Comparison of ENCODE assay signal across 11 mouse cellular contexts in the genomic region with DNA sequence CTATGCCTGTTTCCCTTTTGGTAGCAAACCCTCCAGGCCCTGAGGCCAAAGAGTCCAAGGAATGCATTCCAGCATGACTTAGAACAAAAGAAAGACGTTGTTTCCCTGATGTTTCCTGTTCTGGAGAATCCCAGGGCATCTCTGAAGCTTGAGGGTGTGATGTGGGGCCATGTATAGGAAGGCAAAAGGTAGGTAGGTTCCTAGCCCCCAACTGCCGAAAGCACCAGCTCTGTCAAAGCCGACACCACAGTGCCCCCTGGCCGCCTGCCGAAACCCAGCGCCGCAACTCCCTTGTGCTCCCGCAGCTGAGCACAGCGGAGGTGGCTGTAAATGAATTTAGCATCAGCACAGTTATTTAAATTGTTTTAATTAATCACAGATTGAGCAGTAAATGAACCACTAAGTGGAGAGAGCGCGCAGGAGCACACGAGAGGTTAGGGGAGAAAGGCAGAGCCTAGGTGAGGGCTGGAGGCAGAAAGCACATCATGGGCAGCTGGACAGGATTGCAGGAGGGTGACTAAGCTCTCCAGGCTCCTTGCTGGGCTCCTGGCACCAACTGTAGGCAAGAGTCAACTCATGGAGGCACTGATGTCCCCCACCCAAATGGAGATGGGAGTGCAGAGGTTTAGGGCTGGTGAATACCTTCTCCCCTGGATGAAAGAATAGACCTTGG. TPM values are rescaled to one million over a fixed set of nuclear protein-coding genes. Genes with fewer than 3 reads are reported as not detected.
A peak's percentile ranks its signal among the peaks of the same experiment; 100 is the strongest.
DNase-seq lines count a peak whose midpoint lies in the region; ATAC-seq and TF ChIP-seq lines count a peak whose summit lies in the region.
"Had no signal": no experiment of that assay in that cellular context is flagged by ENCODE, and none has a peak within 500 bp of the region (broad histone marks: within the 10 kb centered on the region; RNA-seq: fewer than 3 reads in every experiment).

No protein-coding gene starts in this region.

- no peak overlapping the region for H3K4me3 ChIP-seq in intestine, postnatal 0 days (ENCODE audit: low read depth, low read length)
- H3K4me3 ChIP-seq in intestine, embryonic 15.5 days (replicated peaks) = no peak overlapping the region
- H3K4me3 ChIP-seq in forebrain, postnatal 0 days (ENCODE audit: low read depth, low read length) = no peak overlapping the region
- no peak overlapping the region for H3K4me3 ChIP-seq in neural tube, embryonic 11.5 days (ENCODE audit: low read depth, low read length)
- no peak overlapping the region for H3K4me3 ChIP-seq in kidney, embryonic 15.5 days (replicated peaks)
- H3K4me3 ChIP-seq: heart, embryonic 13.5 days had no signal

- H3K9ac ChIP-seq in intestine, postnatal 0 days (ENCODE audit: low read depth, low read length) = no peak overlapping the region
- no peak overlapping the region for H3K9ac ChIP-seq in intestine, embryonic 15.5 days
- no peak overlapping the region for H3K9ac ChIP-seq in forebrain, postnatal 0 days
- no peak overlapping the region for H3K9ac ChIP-seq in neural tube, embryonic 11.5 days (ENCODE audit: low read length)
- no peak overlapping the region for H3K9ac ChIP-seq in kidney, embryonic 15.5 days
- H3K9ac ChIP-seq: heart, embryonic 13.5 days had no signal

- no peaks in the 10 kb centered on the region for H3K36me3 ChIP-seq in intestine, postnatal 0 days (ENCODE audit: control insufficient read depth, insufficient read depth)
- no peaks in the 10 kb centered on the region for H3K36me3 ChIP-seq in intestine, embryonic 15.5 days
- no peaks in the 10 kb centered on the region for H3K36me3 ChIP-seq in forebrain, postnatal 0 days (ENCODE audit: insufficient read depth)
- no peaks in the 10 kb centered on the region for H3K36me3 ChIP-seq in neural tube, embryonic 11.5 days (ENCODE audit: control insufficient read depth, insufficient read depth, low read length)
- H3K36me3 ChIP-seq in kidney, embryonic 15.5 days = no peaks in the 10 kb centered on the region
- H3K36me3 ChIP-seq: heart, embryonic 13.5 days had no signal

- no peaks in the 10 kb centered on the region for H3K9me3 ChIP-seq in intestine, postnatal 0 days (ENCODE audit: control insufficient read depth)
- no peaks in the 10 kb centered on the region for H3K9me3 ChIP-seq in intestine, embryonic 15.5 days
- no peaks in the 10 kb centered on the region for H3K9me3 ChIP-seq in forebrain, postnatal 0 days (ENCODE audit: low read length)
- no peaks in the 10 kb centered on the region for H3K9me3 ChIP-seq in neural tube, embryonic 11.5 days (ENCODE audit: control insufficient read depth, low read length)
- H3K9me3 ChIP-seq in kidney, embryonic 15.5 days (replicated peaks) = no peaks in the 10 kb centered on the region
- H3K9me3 ChIP-seq: heart, embryonic 13.5 days had no signal

- H3K4me1 ChIP-seq in intestine, postnatal 0 days (replicated peaks; ENCODE audit: control insufficient read depth, insufficient read depth, low read length) = no peaks in the 10 kb centered on the region
- no peaks in the 10 kb centered on the region for H3K4me1 ChIP-seq in intestine, embryonic 15.5 days (replicated peaks)
- no peaks in the 10 kb centered on the region for H3K4me1 ChIP-seq in forebrain, postnatal 0 days (ENCODE audit: insufficient read depth)
- H3K4me1 ChIP-seq in neural tube, embryonic 11.5 days (ENCODE audit: control insufficient read depth, insufficient read depth, low read length) = no peaks in the 10 kb centered on the region
- no peaks in the 10 kb centered on the region for H3K4me1 ChIP-seq in kidney, embryonic 15.5 days
- H3K4me1 ChIP-seq: heart, embryonic 13.5 days had no signal

- H3K27me3 ChIP-seq in intestine, postnatal 0 days (replicated peaks; ENCODE audit: control insufficient read depth, insufficient read depth, low read length) = no peaks in the 10 kb centered on the region
- no peaks in the 10 kb centered on the region for H3K27me3 ChIP-seq in intestine, embryonic 15.5 days (replicated peaks)
- H3K27me3 ChIP-seq in forebrain, postnatal 0 days (ENCODE audit: insufficient read depth, low read length) = no peaks in the 10 kb centered on the region
- H3K27me3 ChIP-seq in neural tube, embryonic 11.5 days (ENCODE audit: control insufficient read depth, insufficient read depth, low read length) = no peaks in the 10 kb centered on the region
- H3K27me3 ChIP-seq in kidney, embryonic 15.5 days = no peaks in the 10 kb centered on the region

- no peak overlapping the region for H3K4me2 ChIP-seq in intestine, postnatal 0 days (replicated peaks; ENCODE audit: low read depth)
- no peak overlapping the region for H3K4me2 ChIP-seq in intestine, embryonic 15.5 days (replicated peaks)
- no peak overlapping the region for H3K4me2 ChIP-seq in forebrain, postnatal 0 days (ENCODE audit: low read depth)
- no peak overlapping the region for H3K4me2 ChIP-seq in neural tube, embryonic 11.5 days (ENCODE audit: low read depth)
- no peak overlapping the region for H3K4me2 ChIP-seq in kidney, embryonic 15.5 days
- H3K4me2 ChIP-seq: heart, embryonic 13.5 days had no signal

- no peak overlapping the region for H3K27ac ChIP-seq in intestine, postnatal 0 days (ENCODE audit: low read depth, low read length)
- no peak overlapping the region for H3K27ac ChIP-seq in intestine, embryonic 15.5 days
- H3K27ac ChIP-seq in forebrain, postnatal 0 days (ENCODE audit: low read depth, low read length) = no peak overlapping the region
- H3K27ac ChIP-seq in neural tube, embryonic 11.5 days (ENCODE audit: low read depth, low read length) = no peak overlapping the region
- no peak overlapping the region for H3K27ac ChIP-seq in kidney, embryonic 15.5 days
- H3K27ac ChIP-seq: heart, embryonic 13.5 days had no signal

- TF ChIP-seq CTCF in intestine, postnatal 0 days (IDR thresholded peaks at IDR 0.05; ENCODE audit: low read depth) = peak; percentile 29
- peak; percentile 60 for TF ChIP-seq CTCF in forebrain, postnatal 0 days (IDR thresholded peaks at IDR 0.05; ENCODE audit: low read depth)

- ATAC-seq in intestine, postnatal 0 days = no peak
- no peak for ATAC-seq in intestine, embryonic 15.5 days
- peak; percentile 76; the same call in 1 of the 2 replicates for ATAC-seq in forebrain, postnatal 0 days
- no peak for ATAC-seq in neural tube, embryonic 11.5 days (ENCODE audit: insufficient read depth, low FRiP score, low TSS enrichment)
- ATAC-seq in erythroid progenitor cell, adult 5-6 weeks (replicated peaks; ENCODE audit: low FRiP score, poor library complexity, severe bottlenecking) = no peak
- ATAC-seq in kidney, embryonic 15.5 days (replicated peaks; ENCODE audit: low FRiP score) = no peak

- DNase-seq in NIH3T3 (ENCODE audit: low read depth) = peak; percentile 14
- peak; percentile 44 for DNase-seq in forebrain, postnatal 0 days
- DNase-seq in neural tube, embryonic 11.5 days (ENCODE audit: low spot score) = peak; percentile 45
- no peak for DNase-seq in lung, postnatal 4 days

- 39% methylated on average over 12 of the region's 12 CpGs for WGBS in intestine, postnatal 0 days
- 29% methylated on average over 12 of the region's 12 CpGs for WGBS in intestine, embryonic 15.5 days
- 16% methylated on average over 12 of the region's 12 CpGs for WGBS in forebrain, postnatal 0 days
- 19% methylated on average over 12 of the region's 12 CpGs for WGBS in neural tube, embryonic 11.5 days
- WGBS in kidney, embryonic 15.5 days = 19% methylated on average over 12 of the region's 12 CpGs

RNA-seq across cellular contexts. Expression of a gene that starts 25.5 kb away (rescaled TPM):
- 69.9 and 77.0 TPM in 2 replicates for polyA plus RNA-seq in intestine, postnatal 0 days (2015; fragmentation: Nextera tagmentation; extraction: Ambion mirVana)
- polyA plus RNA-seq in intestine, embryonic 15.5 days (2015; fragmentation: Nextera tagmentation; extraction: Ambion mirVana) = 76.3 and 79.9 TPM in 2 replicates
- not detected in 2 replicates for total RNA-seq in forebrain, postnatal 0 days (2014; rRNA removed)
- polyA plus RNA-seq in forebrain, postnatal 0 days (2015; fragmentation: Nextera tagmentation; extraction: Ambion mirVana) = not detected in 2 replicates
- polyA plus RNA-seq in neural tube, embryonic 11.5 days (2014; fragmentation: Nextera tagmentation; extraction: Ambion mirVana) = not detected in 2 replicates
- not detected in 2 replicates for total RNA-seq in erythroid progenitor cell, adult 5-6 weeks (2015; ENCODE audit: low replicate concordance)
- total RNA-seq in erythroid progenitor cell, adult 5-6 weeks (2017; ENCODE audit: low replicate concordance) = not detected in 2 replicates
- polyA plus RNA-seq in kidney, embryonic 15.5 days (2015; fragmentation: Nextera tagmentation; extraction: Ambion mirVana) = 0.32 TPM in 1 of 2 replicates, not detected in the other
- total RNA-seq: MEL; monocyte, adult 5-6 weeks had no signal
- polyA plus RNA-seq: heart, embryonic 13.5 days had no signal

Comparison
In these comparisons a context has a peak if more than half of its experiments do, and no peak if none do; other contexts are left out.
1. DNase-seq: peak in NIH3T3 (single experiment), forebrain, postnatal 0 days (single experiment) and neural tube, embryonic 11.5 days (single experiment); none in lung, postnatal 4 days (0 of 2).
2. RNA of a gene that starts 25.5 kb away (polyA plus RNA-seq): 76.3 to 79.9 TPM in intestine, embryonic 15.5 days and 69.9 to 77.0 TPM in intestine, postnatal 0 days; not detected in forebrain, postnatal 0 days, not detected in neural tube, embryonic 11.5 days and 0.32 TPM in kidney, embryonic 15.5 days; every median in the first group is over 10 times any median in the second.